Mouse (Mus musculus) C2C12 (cell line): Measurements from ENCODE around the gene Zfhx3. TPM values are rescaled to one million over a fixed set of nuclear protein-coding genes. Genes with fewer than 3 reads are reported as not detected.

Source experiments
- H3K27me3 ChIP-seq: one replicate; pipeline ENCODE4 v1.6.1; 2011; ENCODE audit not compliant: control insufficient read depth, insufficient read depth, insufficient read length
- H3K36me3 ChIP-seq: one replicate; pipeline ENCODE4 v1.6.1; 2011; ENCODE audit not compliant: control insufficient read depth, insufficient read depth
- H3K4me3 ChIP-seq: one replicate; pipeline ENCODE4 v1.5.1; 2011; ENCODE audit warnings: mild to moderate bottlenecking, control low read depth; ENCODE audit not compliant: poor library complexity, insufficient read depth, severe bottlenecking
- H3K79me2 ChIP-seq: one replicate; pipeline ENCODE4 v1.6.1; 2011; ENCODE audit not compliant: control insufficient read depth, insufficient read depth
- H3K79me3 ChIP-seq: one replicate; pipeline ENCODE4 v1.6.1; 2011; ENCODE audit warnings: low read depth, control low read depth
- H3ac ChIP-seq: one replicate; pipeline ENCODE3; 2011; ENCODE audit warnings: low read depth; ENCODE audit not compliant: control insufficient read depth, insufficient read length
- CEBPB ChIP-seq: IDR thresholded peaks from one replicate; pipeline ENCODE4 v1.6.1; 2011; ENCODE audit warnings: low read depth, mild to moderate bottlenecking, control low read depth, moderate library complexity
- CTCF ChIP-seq: IDR thresholded peaks from one replicate; pipeline ENCODE4 v1.5.1; 2011; ENCODE audit not compliant: control insufficient read depth, insufficient read depth, insufficient read length
- FOSL1 ChIP-seq: IDR thresholded peaks from one replicate; pipeline ENCODE4 v1.8.0; 2011; ENCODE audit warnings: mild to moderate bottlenecking, low read length; ENCODE audit not compliant: poor library complexity, insufficient read depth, severe bottlenecking
- MAX ChIP-seq: IDR thresholded peaks from one replicate; pipeline ENCODE4 v1.6.1; 2011; ENCODE audit warnings: mild to moderate bottlenecking, control low read depth
- MYOD1 ChIP-seq: IDR thresholded peaks from one replicate; pipeline ENCODE4 v1.6.1; 2011; ENCODE audit warnings: low read depth; ENCODE audit not compliant: control insufficient read depth, insufficient read length
- MYOG ChIP-seq: IDR thresholded peaks from one replicate; pipeline ENCODE4 v1.6.1; 2011; ENCODE audit not compliant: control insufficient read depth, insufficient read length; ENCODE audit errors: extremely low read depth
- USF1 ChIP-seq: IDR thresholded peaks from one replicate; pipeline ENCODE4 v1.6.1; 2011; ENCODE audit warnings: low read depth, mild to moderate bottlenecking, control low read depth, moderate library complexity
- polyA plus RNA-seq: library from polyadenylated mRNA; unstranded; fragments of >200 nt; fragmentation: generic; extraction: Trizol; gene quantifications from one replicate; pipeline ENCODE4 v1.2.1, GENCODE M21; 2012; ENCODE audit warnings: missing spikeins

Gene Zfhx3
- polyA plus RNA-seq, 1 experiment = 4.3 TPM

DNA sequence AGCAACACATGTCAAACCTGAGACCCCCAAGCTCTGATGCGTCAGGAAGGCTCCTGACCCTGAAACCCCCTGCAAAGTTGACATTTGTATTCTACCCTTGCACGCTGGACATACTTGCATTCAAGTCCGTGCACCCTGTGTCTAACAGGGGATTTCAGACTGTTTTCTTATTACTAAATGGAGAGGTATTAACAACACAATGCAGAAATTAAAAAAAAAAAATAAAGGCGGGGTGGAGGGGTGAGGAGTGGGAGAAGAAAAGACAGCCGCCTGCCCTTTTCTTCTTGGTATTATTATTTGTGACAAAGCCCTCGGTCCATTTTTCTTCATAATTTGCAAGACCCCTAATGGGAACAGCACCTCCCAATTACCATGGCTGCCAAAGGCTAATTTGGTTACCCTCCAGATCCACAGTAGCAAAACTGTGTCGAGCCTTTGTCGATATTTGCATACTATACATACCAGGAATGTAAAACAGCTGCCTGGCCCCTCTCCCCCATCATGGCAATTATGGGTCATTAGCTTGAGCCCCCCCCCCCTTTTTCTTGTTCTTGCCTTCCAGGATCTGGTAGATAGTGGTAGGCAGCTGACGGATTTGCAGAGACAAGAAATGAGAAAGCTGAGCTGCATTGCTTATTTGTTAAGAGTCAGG lies 358.6 kb downstream of the Zfhx3 start:
- no peaks in the 10 kb centered on the region for H3K79me3 ChIP-seq
- H3K27me3 ChIP-seq = no peaks in the 10 kb centered on the region
- no peak for TF ChIP-seq CTCF
- no peak for TF ChIP-seq MYOD1
- no peak for TF ChIP-seq FOSL1
- TF ChIP-seq MAX = no peak
- no peaks in the 10 kb centered on the region for H3K79me2 ChIP-seq
- no peaks in the 10 kb centered on the region for H3K36me3 ChIP-seq
- no peak overlapping the region for H3K4me3 ChIP-seq
- H3ac ChIP-seq = no peak overlapping the region

DNA sequence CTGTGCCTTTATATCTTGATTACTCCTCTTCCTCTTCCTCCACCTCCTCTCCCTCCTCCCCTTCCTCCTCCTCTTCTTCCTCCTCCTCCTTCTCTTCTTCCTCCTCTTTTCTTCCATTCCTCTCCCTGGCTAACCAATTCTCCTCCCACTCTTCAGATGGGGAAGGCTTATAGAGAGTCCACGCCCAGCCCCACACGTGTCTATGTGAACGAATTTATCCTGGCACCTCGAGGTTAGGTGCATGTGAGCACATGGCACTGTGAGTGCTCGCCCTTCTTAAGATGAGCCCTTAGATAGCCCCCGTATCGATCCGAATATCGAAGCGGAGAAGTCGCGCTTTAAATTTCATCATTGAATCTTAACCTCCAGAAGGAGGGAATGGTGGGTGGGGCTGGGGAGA lies 359.2 kb downstream of the Zfhx3 start:
- no peak overlapping the region for H3K4me3 ChIP-seq
- no peaks in the 10 kb centered on the region for H3K79me3 ChIP-seq
- TF ChIP-seq CTCF (no peak), MAX (no peak), FOSL1 (no peak), MYOD1 (no peak), MYOG (no peak), USF1 (no peak), CEBPB (no peak)

GRCm38 (mm10) chr8:108305368-108305767 lies 362.9 kb downstream of the Zfhx3 start:
- Histone ChIP-seq H3K79me2 (no peaks in the 10 kb centered on the region), H3K79me3 (no peaks in the 10 kb centered on the region), H3K36me3 (no peaks in the 10 kb centered on the region), H3ac (no peak overlapping the region), H3K4me3 (no peak overlapping the region), H3K27me3 (no peaks in the 10 kb centered on the region)
- TF ChIP-seq MAX = no peak
- TF ChIP-seq MYOD1 = no peak
- TF ChIP-seq CEBPB = no peak

More for the DNA sequence above, 359.2 kb downstream of the Zfhx3 start:
- H3K36me3 ChIP-seq = no peaks in the 10 kb centered on the region
- no peaks in the 10 kb centered on the region for H3K79me2 ChIP-seq
- H3K27me3 ChIP-seq = no peaks in the 10 kb centered on the region
- H3ac ChIP-seq = no peak overlapping the region

DNA sequence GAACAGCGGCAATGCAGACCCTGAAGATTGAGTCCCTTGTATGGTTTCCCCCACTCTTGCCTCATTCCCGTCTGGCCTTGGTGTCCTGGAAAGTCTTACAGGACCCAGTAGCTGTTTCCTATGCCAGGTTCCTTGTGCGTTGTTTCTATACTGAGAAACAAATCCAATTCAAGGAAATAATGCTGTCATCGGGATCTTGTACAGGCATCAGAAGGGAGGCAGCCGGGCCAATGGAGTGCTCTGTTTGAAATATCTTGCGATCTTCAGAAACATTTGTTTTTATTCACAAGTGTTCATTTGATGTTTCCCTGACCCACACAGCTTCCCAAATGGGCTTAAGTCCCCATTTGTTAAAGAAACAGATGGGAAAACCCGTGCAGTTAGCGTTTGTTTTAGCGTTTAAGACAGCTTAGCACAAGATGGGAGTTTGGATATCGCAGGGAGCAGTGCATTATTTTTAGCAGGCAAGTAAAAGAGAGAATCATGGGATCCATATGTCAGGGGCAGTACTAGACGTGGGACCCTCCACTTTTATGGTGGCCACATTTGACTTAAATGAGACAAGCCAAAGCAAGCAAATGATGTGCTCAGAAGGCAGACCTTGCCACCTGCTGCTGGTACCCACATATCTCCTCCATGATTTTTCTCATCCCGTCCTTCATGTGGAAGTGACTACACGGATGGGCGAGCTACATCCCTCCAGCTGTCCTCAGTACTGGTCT lies 367.2 kb downstream of the Zfhx3 start:
- Histone ChIP-seq H3K4me3 (no peak overlapping the region), H3K36me3 (no peaks in the 10 kb centered on the region), H3K79me3 (no peaks in the 10 kb centered on the region), H3ac (no peak overlapping the region), H3K27me3 (no peaks in the 10 kb centered on the region), H3K79me2 (no peaks in the 10 kb centered on the region)
- TF ChIP-seq MAX (no peak), MYOG (no peak), CTCF (no peak), USF1 (no peak), FOSL1 (no peak), CEBPB (no peak), MYOD1 (no peak)

DNA sequence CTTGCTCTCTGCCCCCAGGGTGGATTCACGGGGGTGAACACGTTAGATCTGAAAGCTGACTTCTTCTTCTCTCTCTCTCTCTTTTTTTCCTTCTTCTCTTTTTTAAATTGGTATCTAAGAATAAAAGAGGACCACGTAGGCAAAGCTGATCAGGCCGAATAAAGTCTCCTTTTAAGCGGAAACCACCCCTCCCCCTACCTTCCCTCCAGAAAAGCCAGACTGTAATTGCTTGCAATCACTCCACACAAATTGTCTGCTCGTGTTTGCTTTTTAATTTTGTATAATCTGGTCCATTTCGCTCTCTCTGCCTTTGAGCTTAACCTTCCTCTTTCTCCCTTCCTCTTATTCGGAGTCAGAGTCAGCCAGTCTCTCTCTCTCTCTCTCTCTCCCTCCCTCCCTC lies 372.6 kb downstream of the Zfhx3 start:
- H3ac ChIP-seq = no peak overlapping the region
- H3K36me3 ChIP-seq = no peaks in the 10 kb centered on the region
- H3K27me3 ChIP-seq = no peaks in the 10 kb centered on the region
- no peaks in the 10 kb centered on the region for H3K79me2 ChIP-seq
- no peaks in the 10 kb centered on the region for H3K79me3 ChIP-seq
- H3K4me3 ChIP-seq = no peak overlapping the region
- no peak for TF ChIP-seq USF1
- TF ChIP-seq CTCF = no peak
- TF ChIP-seq FOSL1 = no peak
- no peak for TF ChIP-seq MYOD1
- TF ChIP-seq CEBPB = no peak
- TF ChIP-seq MAX = no peak
- no peak for TF ChIP-seq MYOG

GRCm38 (mm10) chr8:108317532-108318093 lies 375.2 kb downstream of the Zfhx3 start:
- H3K4me3 ChIP-seq = no peak overlapping the region
- TF ChIP-seq MYOG (no peak), FOSL1 (no peak), MAX (no peak), CTCF (no peak), USF1 (no peak), CEBPB (no peak), MYOD1 (no peak)
- no peaks in the 10 kb centered on the region for H3K27me3 ChIP-seq
- H3K79me3 ChIP-seq = no peaks in the 10 kb centered on the region
- H3K36me3 ChIP-seq = no peaks in the 10 kb centered on the region
- no peak overlapping the region for H3ac ChIP-seq
- no peaks in the 10 kb centered on the region for H3K79me2 ChIP-seq
